Mouse (Mus musculus) heart, embryonic 13.5 days (tissue): ENCODE measurements at regions not wholly inside any gene's neighbourhood (a gene's known extent, or its start where the extent isn't known, plus 50 kb on each side); places are given as distances from the start of the nearest gene placed in this dataset.

ENCODE experiments used
- ATAC-seq: fragments of 200-750 bp; cut with Nextera tagmentation; 2 replicates; pipeline ENCODE4 v1.8.0; 2017; ENCODE audit warnings: moderate TSS enrichment; ENCODE audit not compliant: insufficient number of reproducible peaks, low FRiP score, low TSS enrichment; ENCODE audit errors: extremely low read depth
- H3K27ac ChIP-seq: fragments of 300-500 bp; sonication (generic); replicated peaks from 2 replicates; pipeline ENCODE4 v1.5.1; 2015; ENCODE audit warnings: moderate library complexity, mild to moderate bottlenecking, inconsistent platforms
- H3K27me3 ChIP-seq: fragments of 300-500 bp; sonication (generic); replicated peaks from 2 replicates; pipeline ENCODE4 v1.6.1; 2015; ENCODE audit warnings: mild to moderate bottlenecking, inconsistent platforms
- H3K36me3 ChIP-seq: fragments of 300-500 bp; sonication (generic); 2 replicates; pipeline ENCODE4 v1.6.1; 2015; ENCODE audit warnings: mild to moderate bottlenecking, inconsistent platforms
- H3K4me1 ChIP-seq: fragments of 300-500 bp; sonication (generic); 2 replicates; pipeline ENCODE4 v1.6.1; 2015; ENCODE audit warnings: inconsistent platforms
- H3K4me2 ChIP-seq: fragments of 300-500 bp; sonication (generic); 2 replicates; pipeline ENCODE4 v1.6.1; 2015; ENCODE audit warnings: inconsistent platforms, mild to moderate bottlenecking, moderate library complexity
- H3K4me3 ChIP-seq: fragments of 300-500 bp; sonication (generic); 2 replicates; pipeline ENCODE4 v1.5.1; 2015; ENCODE audit warnings: moderate library complexity, mild to moderate bottlenecking, inconsistent platforms
- H3K9ac ChIP-seq: fragments of 300-500 bp; sonication (generic); 2 replicates; pipeline ENCODE4 v1.6.1; 2015; ENCODE audit warnings: inconsistent platforms, mild to moderate bottlenecking, moderate library complexity
- H3K9me3 ChIP-seq: fragments of 300-500 bp; sonication (generic); 2 replicates; pipeline ENCODE4 v1.6.1; 2016; ENCODE audit warnings: inconsistent platforms
- WGBS: fragments of 180-500 bp; shearing (Covaris S2); methylation state at CpG from one replicate; pipeline ENCODE4 v1.1.7; 2015; ENCODE audit warnings: mixed read lengths; 5-methylcytosine and 5-hydroxymethylcytosine counted together

DNA sequence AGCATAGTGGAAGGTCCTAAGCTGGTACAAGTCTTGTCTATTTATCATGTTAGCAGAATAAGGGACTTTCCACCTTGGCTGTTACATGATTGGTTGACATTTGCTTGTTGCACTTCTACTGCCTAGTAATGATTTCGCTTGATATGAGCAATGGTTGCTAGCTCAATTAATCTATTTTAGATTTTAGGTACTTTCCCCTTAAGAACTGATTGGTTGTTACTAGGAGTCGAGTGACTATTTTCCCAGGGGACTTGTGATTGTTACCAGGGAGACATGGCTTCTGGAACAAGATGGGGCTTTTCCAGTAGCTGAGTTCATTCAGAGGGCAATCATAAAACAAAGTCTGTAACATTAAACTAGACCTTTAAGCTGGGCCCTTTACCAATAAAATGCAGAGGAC is 100.9 kb downstream of the Nup35 start:
- no peak for ATAC-seq

GRCm38 (mm10) chr2:80724085-80724484 is 107.0 kb downstream of the Nup35 start:
- no peak overlapping the region for H3K4me2 ChIP-seq
- H3K36me3 ChIP-seq: no peaks in the 10 kb centered on the region
- H3K27me3 ChIP-seq: no peaks in the 10 kb centered on the region
- no peaks in the 10 kb centered on the region for H3K4me1 ChIP-seq
- no peak overlapping the region for H3K9ac ChIP-seq
- 50% methylated on average over 5 of the region's 5 CpGs for WGBS
- no peak for ATAC-seq
- no peaks in the 10 kb centered on the region for H3K9me3 ChIP-seq
- H3K27ac ChIP-seq: no peak overlapping the region
- H3K4me3 ChIP-seq: no peak overlapping the region

More for the DNA sequence above, 100.9 kb downstream of the Nup35 start:
- Histone ChIP-seq H3K27me3 (no peaks in the 10 kb centered on the region), H3K9me3 (no peaks in the 10 kb centered on the region), H3K9ac (no peak overlapping the region), H3K36me3 (no peaks in the 10 kb centered on the region), H3K4me2 (no peak overlapping the region), H3K27ac (no peak overlapping the region), H3K4me1 (no peaks in the 10 kb centered on the region), H3K4me3 (no peak overlapping the region)
- 42% methylated on average over 2 of the region's 2 CpGs for WGBS

GRCm38 (mm10) chr2:80731324-80731723 is 114.3 kb downstream of the Nup35 start:
- no peaks in the 10 kb centered on the region for H3K36me3 ChIP-seq
- WGBS: 79% methylated on average over 3 of the region's 3 CpGs
- no peak overlapping the region for H3K4me3 ChIP-seq
- no peaks in the 10 kb centered on the region for H3K4me1 ChIP-seq
- H3K9me3 ChIP-seq: no peaks in the 10 kb centered on the region
- H3K27me3 ChIP-seq: no peaks in the 10 kb centered on the region
- no peak overlapping the region for H3K4me2 ChIP-seq
- no peak overlapping the region for H3K9ac ChIP-seq
- ATAC-seq: no peak
- H3K27ac ChIP-seq: no peak overlapping the region

- Histone ChIP-seq H3K36me3 (no peaks in the 10 kb centered on the region), H3K9ac (no peak overlapping the region), H3K4me1 (no peaks in the 10 kb centered on the region), H3K9me3 (peaks cover 2% of the 10 kb centered on the region; the same call in 1 of the 2 replicates), H3K4me3 (no peak overlapping the region), H3K27me3 (no peaks in the 10 kb centered on the region), H3K27ac (no peak overlapping the region), H3K4me2 (no peak overlapping the region)
- 65% methylated on average over 6 of the region's 6 CpGs for WGBS
- no peak for ATAC-seq
Measured at GRCm38 (mm10) chr2:80746737-80747136, 129.7 kb downstream of the Nup35 start.

DNA sequence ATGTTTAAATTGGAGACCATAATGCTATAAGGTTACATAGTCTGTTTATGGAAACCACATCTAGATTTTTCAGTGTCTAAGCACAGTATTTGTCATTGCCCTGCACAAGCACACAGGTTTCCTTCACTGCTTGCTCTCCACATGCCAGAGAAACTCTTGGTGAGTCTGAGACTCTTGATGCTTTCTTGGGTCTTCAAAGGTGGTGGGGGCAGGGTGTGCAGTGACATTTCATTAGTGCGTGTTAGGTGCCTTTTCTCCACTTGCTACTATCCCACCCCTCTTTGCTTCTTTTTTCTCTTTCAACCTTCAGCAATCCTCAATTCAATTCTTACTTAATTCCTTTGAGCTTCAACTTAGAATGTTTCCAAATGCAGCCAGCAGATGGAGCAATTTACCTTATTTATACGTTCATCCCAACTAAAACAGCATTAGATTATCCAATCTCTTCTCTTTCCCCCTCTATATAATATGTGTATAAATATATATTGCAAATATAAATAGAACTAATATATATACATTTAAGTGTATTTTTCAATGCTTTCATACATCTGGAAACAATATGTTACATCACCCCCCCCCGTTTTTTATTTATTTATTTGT is 145.1 kb downstream of the Nup35 start:
- no peak for ATAC-seq
- Histone ChIP-seq H3K4me3 (no peak overlapping the region), H3K36me3 (no peaks in the 10 kb centered on the region), H3K9ac (no peak overlapping the region), H3K4me2 (no peak overlapping the region), H3K27ac (no peak overlapping the region), H3K4me1 (no peaks in the 10 kb centered on the region), H3K9me3 (no peaks in the 10 kb centered on the region), H3K27me3 (no peaks in the 10 kb centered on the region)
- WGBS: 35% methylated on average over 3 of the region's 3 CpGs

DNA sequence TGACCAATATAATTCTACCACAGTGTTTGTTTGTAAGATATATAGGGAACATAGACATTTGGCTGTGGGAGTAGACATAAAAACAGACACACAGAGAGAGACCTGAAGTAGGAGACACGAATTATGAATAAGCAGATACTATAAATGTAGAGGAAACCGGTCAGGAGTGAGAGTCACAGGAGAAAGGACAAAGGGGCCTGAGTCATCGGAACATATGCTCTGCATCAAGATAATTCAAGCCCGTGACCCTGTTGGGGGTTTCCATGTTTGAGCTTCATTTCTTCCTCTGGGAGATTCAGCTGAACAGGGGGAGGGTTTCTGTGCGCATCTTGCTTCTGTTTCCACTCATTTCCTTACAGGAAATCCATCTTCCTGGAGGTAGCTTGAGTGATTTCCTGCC is 154.1 kb downstream of the Nup35 start:
- no peak for ATAC-seq

DNA sequence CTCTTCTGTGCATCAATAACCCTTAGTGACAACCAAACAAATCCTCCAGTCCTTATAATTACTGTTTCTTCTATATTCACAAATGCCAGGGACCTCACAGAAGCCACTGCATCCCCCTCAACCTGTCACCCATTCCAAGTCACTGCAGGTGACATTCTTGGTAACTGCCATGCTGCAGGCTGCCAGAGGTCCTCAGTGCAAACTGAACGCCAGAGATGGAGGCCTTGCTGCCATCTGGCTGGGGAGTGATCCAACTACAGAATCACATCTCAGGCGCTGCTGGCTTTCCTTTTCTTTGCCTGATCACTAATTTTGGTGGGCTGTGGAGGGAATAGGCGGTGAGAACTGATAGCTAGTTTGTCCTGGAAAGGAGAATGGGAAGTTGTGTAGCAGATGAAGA is 155.4 kb downstream of the Nup35 start:
- ATAC-seq: no peak
- Histone ChIP-seq H3K9me3 (no peaks in the 10 kb centered on the region), H3K4me2 (no peak overlapping the region), H3K27me3 (no peaks in the 10 kb centered on the region), H3K4me1 (no peaks in the 10 kb centered on the region; the same call in 1 of the 2 replicates), H3K27ac (no peak overlapping the region), H3K4me3 (no peak overlapping the region), H3K9ac (no peak overlapping the region), H3K36me3 (no peaks in the 10 kb centered on the region)
- WGBS: 60% methylated on average over 3 of the region's 3 CpGs

More for the DNA sequence above, 154.1 kb downstream of the Nup35 start:
- Histone ChIP-seq H3K4me1 (no peaks in the 10 kb centered on the region; the same call in 1 of the 2 replicates), H3K4me3 (no peak overlapping the region), H3K27me3 (no peaks in the 10 kb centered on the region), H3K9me3 (no peaks in the 10 kb centered on the region), H3K27ac (no peak overlapping the region), H3K36me3 (no peaks in the 10 kb centered on the region), H3K4me2 (no peak overlapping the region), H3K9ac (no peak overlapping the region)
- 49% methylated on average over 5 of the region's 5 CpGs for WGBS

DNA sequence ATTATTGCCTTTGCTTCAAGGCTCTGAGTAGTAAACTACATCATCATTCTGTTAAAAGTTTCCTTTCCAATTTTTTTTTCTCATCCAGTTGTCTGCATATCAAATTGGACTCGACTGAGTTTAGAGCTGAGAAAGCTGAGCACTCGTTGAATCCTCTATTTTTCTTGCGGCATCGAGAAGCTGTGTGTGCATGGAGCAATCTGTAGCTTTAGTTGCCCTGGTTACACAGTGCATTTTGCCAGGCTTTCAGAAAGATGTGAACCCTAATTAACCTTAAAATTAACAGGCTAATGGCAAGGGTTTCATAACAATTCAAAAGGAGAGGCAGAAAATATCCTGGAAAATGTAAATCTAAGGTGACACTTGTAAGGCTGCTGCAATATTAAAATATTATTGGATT is 169.3 kb downstream of the Nup35 start:
- no peak overlapping the region for H3K27ac ChIP-seq
- no peak overlapping the region for H3K4me3 ChIP-seq
- no peaks in the 10 kb centered on the region for H3K9me3 ChIP-seq
- no peaks in the 10 kb centered on the region for H3K27me3 ChIP-seq
- no peak overlapping the region for H3K4me2 ChIP-seq
- H3K36me3 ChIP-seq: no peaks in the 10 kb centered on the region
- H3K9ac ChIP-seq: no peak overlapping the region
- H3K4me1 ChIP-seq: peaks cover 7% of the 10 kb centered on the region; the same call in 1 of the 2 replicates
- ATAC-seq: no peak
- WGBS: 84% methylated on average over 4 of the region's 4 CpGs

- no peaks in the 10 kb centered on the region for H3K36me3 ChIP-seq
- peaks cover 7% of the 10 kb centered on the region; the same call in 1 of the 2 replicates for H3K4me1 ChIP-seq
- ATAC-seq: no peak
- no peak overlapping the region for H3K4me2 ChIP-seq
- no peak overlapping the region for H3K4me3 ChIP-seq
- H3K9me3 ChIP-seq: no peaks in the 10 kb centered on the region
- 61% methylated on average over 14 of the region's 14 CpGs for WGBS
- no peak overlapping the region for H3K27ac ChIP-seq
- H3K9ac ChIP-seq: no peak overlapping the region
- H3K27me3 ChIP-seq: no peaks in the 10 kb centered on the region
Measured at GRCm38 (mm10) chr2:80793345-80794147, 176.5 kb downstream of the Nup35 start.

- H3K9ac ChIP-seq: no peak overlapping the region
- no peak overlapping the region for H3K4me2 ChIP-seq
- H3K4me3 ChIP-seq: no peak overlapping the region
- peaks cover 5% of the 10 kb centered on the region; the same call in 1 of the 2 replicates for H3K4me1 ChIP-seq
- no peaks in the 10 kb centered on the region for H3K36me3 ChIP-seq
- no peaks in the 10 kb centered on the region for H3K9me3 ChIP-seq
- H3K27ac ChIP-seq: no peak overlapping the region
- no peaks in the 10 kb centered on the region for H3K27me3 ChIP-seq
- no peak for ATAC-seq
- 78% methylated on average over 7 of the region's 7 CpGs for WGBS
Measured at GRCm38 (mm10) chr2:80794148-80794507, 177.1 kb downstream of the Nup35 start.

DNA sequence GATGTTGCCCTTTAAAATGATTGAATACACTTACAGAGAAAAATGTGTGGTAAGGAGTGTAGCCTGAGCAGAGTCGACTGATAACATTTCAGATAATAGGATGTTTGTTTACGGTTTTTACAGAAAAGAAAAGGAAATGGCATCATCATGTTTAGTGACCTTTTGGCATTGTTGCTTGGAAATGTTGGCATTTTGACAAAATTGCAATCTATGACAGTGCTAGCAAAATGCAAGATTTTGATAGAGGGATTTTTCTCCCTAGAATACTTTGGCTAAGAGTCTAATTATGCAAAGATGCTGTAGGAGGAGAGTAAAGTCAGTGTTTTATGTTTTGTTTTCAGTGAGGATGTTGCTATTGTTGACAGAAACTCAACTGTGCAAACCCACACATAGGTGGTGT is 202.2 kb downstream of the Nup35 start:
- Histone ChIP-seq H3K4me2 (no peak overlapping the region), H3K9ac (no peak overlapping the region), H3K4me1 (no peaks in the 10 kb centered on the region), H3K4me3 (no peak overlapping the region), H3K9me3 (no peaks in the 10 kb centered on the region), H3K36me3 (no peaks in the 10 kb centered on the region), H3K27ac (no peak overlapping the region), H3K27me3 (no peaks in the 10 kb centered on the region)
- ATAC-seq: no peak
- WGBS: 36% methylated on average over 2 of the region's 2 CpGs

DNA sequence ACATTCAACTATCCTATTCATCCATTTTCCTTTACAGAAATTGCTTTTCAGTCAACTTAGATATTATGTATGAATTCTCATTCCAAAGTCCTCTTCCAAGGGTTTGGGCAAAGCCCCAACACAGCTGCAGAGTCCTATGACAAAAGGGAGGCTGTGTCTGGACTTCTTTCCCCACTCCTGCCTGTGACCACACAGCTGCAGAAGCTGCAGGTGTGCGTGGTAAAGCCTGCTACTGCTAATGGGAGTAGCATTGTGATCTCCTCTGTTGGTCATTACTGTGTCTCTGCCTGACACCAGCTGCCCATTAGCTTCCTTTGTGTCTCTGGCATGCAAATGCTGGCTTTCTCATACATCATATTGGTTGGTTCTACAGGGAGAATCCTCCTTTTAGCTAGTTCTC is 234.0 kb downstream of the Nup35 start:
- Histone ChIP-seq H3K4me2 (no peak overlapping the region), H3K36me3 (no peaks in the 10 kb centered on the region), H3K4me3 (no peak overlapping the region), H3K9ac (no peak overlapping the region), H3K9me3 (no peaks in the 10 kb centered on the region), H3K4me1 (peaks cover 25% of the 10 kb centered on the region), H3K27me3 (no peaks in the 10 kb centered on the region), H3K27ac (no peak overlapping the region)
- no peak for ATAC-seq
- WGBS: 72% methylated on average over 1 of the region's 1 CpGs
